15 mouse cellular contexts compared by ENCODE assay signal in genomic region chr4:50240951-50241350, GRCm38 (mm10).
"Had no signal": no experiment of that assay in that cellular context is flagged by ENCODE, and none has a peak within 500 bp of the region (broad histone marks: within the 10 kb centered on the region; RNA-seq: fewer than 3 reads in every experiment).

No protein-coding gene starts in this region.

- DNase-seq: heart, postnatal 10 days; heart, postnatal 36 days; heart, postnatal 4 days; kidney, adult 11 months; kidney, adult 18-20 months; kidney, adult 2 months; kidney, adult 8-10 months; kidney, adult 9 months; kidney, postnatal 10 days; kidney, postnatal 14 days; kidney, postnatal 25 days; kidney, postnatal 36 days; kidney, postnatal 4 days; layer of hippocampus, adult 9-11 months; layer of hippocampus, postnatal 36 days had no signal
